Mouse (Mus musculus) erythroblast, embryonic 14.5 days (primary cell): Measurements from ENCODE around the gene Farsb.

Source experiments
- GATA1 ChIP-seq: IDR thresholded peaks from 2 replicates; pipeline ENCODE4 v1.6.1; 2012; ENCODE audit warnings: low read length, inconsistent platforms, mixed read lengths
- TAL1 ChIP-seq: IDR thresholded peaks from 3 replicates; pipeline ENCODE4 v1.6.1; 2012; ENCODE audit warnings: low read length, inconsistent platforms, mixed read lengths

DNA sequence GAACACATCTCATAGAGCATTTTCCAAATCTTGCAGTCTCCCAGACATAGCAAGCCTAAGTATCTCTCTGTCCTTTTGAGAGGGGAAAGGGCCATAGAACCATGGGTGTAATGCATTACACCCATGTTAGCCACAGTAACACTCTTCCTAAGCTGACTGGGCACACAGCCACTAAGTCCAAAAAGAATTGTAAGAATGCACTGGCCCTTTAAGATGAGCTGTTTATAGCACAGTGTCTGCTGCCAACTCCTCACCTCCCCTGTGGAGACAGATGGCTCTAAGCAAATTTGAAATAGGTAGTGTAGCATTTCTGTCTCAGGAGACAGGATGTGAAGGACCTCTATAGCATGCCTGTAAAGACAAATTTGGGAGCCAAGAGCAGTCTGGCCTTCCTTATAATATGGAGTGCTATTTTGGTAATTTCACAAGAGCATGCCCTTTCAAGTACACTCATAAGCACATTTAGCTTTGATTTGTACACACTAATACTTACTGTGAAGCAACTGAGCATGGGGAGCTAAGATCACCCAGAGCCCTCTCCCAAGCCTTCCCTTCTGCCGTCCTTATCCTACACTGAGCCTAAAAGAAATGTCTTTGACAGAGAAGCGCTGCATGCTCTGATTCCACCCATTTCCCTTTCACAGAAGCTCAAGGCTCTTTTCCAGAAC is 117.0 kb downstream of the Farsb start:
- TF ChIP-seq TAL1, result no peak
- no peak for TF ChIP-seq GATA1
